Mouse (Mus musculus) heart, postnatal 10 days (tissue): ENCODE data around the gene Mark3. TPM values are rescaled to one million over a fixed set of nuclear protein-coding genes. Genes with fewer than 3 reads are reported as not detected.
A peak's percentile ranks its signal among the peaks of the same experiment; 100 is the strongest.

Experiments used
- DNase-seq, 2 experiments: peaks; one replicate each; pipeline ENCODE4 v3.0.0; 2021
- intact Hi-C: fragments of 180-260 bp; cut with DNase I; formaldehyde crosslinking; loops from one replicate; pipeline ENCODE4 v1.15.1; 2025
- total RNA-seq, 2 experiments: library from RNA; stranded (reverse); gene quantifications; 2 replicates each; pipeline ENCODE4 v1.2.3; 2021

Gene Mark3
- total RNA-seq, 2 experiments from 2014 or later: 71.0 to 71.7 TPM

DNA sequence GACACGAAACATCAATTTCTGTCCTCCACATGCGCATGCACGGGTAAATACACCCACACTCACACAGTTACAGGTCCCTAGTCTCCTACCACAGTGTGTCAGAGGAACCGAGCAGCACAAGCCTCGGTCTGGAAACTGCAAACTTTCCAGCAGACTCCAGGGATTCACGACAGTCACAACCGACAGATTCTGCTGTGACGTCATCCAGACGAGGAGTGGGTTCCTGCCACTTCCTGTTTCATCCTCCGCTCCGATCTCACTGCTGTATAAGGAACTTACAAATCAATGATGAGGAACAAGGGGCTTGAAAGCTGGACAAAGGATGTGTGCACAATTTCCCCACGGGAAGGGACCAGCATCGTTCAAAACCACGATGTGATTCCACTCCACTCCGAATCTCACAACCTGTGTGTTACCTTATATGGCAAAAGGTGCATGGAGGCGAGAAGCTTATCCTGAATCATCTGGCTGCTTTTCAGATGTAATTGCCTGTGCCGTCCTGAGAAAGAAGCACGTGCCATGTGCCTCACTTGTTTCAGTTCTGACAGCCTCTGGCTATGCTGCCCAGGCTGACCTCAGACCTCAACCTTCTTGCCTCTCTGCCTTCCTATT is 14.6 kb upstream of the Mark3 start:
- intact Hi-C loops: no loop called here
- no peak for DNase-seq

DNA sequence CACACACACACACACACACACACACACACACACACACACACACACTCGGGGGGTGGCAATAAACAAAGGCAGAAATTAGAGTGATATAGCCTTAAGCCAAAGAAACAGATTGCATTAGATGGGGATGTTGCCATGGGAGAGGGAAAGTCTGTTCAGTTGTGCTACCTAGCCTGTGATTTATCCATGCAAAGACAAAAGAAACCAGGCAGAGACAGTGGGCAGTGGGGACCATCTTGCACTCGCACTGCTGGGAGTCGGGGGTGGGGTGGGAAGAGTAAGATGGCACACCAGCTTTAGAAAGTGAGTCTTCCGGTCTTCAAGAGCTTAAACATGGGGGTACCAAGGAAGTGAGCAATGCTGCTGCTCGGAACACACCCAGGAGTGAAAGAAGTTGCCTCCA is 14.0 kb upstream of the Mark3 start:
- intact Hi-C loops: no loop called here
- DNase-seq: no peak

DNA sequence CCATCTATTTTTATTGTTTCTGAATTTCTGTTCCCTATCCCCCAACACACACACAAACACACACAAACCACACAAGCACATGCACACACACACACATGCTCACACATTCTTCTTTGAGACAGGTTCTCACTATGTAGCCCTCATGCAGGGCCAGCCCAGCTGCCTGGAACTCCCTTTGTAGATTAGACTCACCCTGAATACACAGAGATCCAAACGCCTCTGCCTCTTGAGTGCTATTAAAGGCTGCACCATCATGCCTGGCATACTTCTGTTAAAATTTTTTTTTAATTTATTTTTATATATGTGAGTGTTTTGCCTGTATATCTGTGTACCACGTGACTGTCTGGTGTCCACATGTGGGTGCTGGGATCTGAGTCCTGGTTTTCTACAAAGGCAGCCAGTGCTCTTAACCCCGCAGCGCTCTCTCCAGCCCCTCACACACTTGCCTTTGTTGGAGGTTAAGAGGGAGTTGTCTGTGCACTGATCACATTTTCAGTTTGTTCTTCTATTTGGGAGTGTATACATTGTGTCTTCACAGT is 12.0 kb upstream of the Mark3 start:
- intact Hi-C loops: no loop called here
- no peak for DNase-seq

DNA sequence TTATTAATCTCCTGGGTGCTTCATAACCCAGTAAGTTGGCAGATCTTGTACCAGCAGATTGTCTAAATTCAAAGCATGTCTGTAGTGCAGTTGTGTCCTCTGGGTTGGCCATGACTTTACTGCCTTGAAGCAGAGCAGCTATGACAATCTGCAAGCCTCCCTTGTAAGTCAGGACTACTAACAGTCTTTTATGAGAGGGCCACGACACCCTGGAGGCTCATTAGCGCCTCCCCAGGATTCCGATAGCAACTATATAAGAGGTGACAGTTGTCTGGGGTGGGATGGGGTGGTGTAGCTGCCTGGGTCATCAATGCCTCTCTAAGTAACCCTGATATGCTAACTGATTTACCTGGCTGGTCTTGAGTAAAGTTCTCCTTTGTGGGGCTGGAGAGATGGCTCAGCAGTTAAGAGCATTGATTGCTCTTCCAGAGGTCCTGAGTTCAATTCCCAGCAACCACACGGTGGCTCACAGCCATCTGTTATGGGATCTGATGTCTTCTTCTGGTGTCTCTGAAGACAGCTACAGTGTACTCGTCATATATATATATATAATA is 11.2 kb upstream of the Mark3 start:
- DNase-seq: no peak
- intact Hi-C loops: no loop called here

DNA sequence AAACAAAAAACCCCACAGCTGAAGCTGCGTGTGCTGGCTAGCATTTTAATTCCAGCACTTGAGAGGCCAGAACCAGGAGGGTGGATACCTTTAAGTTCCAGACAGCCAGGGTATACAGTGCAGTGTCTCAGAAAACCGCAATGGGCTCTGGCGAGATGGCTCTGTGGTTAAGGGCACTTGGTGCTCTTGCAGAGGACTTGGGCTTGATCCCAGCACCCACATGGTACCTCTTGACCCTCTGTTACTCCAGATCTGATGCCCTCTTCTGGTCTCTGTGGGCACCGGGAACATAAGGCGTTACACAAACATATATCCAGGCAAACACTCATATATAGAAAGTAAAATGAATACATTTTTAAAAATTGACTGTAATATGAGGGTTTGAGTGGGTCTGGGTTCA is 9.0 kb upstream of the Mark3 start:
- no peak for DNase-seq
- intact Hi-C loops: no loop called here

DNA sequence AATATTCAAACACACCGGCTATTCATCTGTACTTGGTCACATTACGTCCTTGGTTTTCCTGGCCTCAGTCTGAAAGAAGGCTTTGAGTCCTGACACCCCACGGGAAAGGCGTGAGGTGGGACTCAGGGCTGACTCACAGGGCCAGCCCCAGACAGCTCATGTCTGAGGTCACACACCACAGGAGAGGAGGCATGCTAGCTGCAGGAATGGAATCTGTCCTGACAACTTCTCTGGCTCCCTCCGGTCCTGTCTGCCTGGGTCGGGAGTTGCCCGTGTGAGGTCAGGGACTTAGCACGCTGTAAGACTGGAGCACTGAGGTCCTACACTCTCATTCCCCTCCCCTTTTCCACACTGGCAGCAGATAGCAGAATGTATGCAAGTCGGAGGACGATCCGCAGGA is 5.5 kb upstream of the Mark3 start:
- DNase-seq: no peak
- intact Hi-C loops: no loop called here

DNA sequence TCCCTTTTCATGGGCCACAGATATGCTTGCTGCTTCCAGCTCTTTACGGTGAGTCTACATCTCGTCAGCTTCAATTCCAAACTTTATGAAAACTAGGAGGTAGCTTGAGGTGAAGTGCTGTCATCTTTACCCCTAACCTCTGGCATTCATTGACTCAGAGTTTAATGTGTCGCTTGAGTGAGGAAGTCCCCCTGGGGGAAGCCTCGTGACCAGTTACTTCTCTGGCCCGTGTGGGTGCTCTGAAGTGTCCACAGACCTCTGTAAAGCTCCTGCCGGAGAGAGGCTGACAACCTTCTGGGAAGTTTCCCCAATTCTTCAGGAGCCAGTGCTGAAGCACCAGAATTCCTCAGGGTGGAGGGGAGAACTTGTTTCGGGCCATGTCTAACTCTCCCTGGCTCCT is 1.9 kb upstream of the Mark3 start:
- intact Hi-C loops: loop anchor here (2.0 kb wide), 1 partner anchor 34 kb away; the partner anchor contains the start of gene Eif5
- no peak for DNase-seq

DNA sequence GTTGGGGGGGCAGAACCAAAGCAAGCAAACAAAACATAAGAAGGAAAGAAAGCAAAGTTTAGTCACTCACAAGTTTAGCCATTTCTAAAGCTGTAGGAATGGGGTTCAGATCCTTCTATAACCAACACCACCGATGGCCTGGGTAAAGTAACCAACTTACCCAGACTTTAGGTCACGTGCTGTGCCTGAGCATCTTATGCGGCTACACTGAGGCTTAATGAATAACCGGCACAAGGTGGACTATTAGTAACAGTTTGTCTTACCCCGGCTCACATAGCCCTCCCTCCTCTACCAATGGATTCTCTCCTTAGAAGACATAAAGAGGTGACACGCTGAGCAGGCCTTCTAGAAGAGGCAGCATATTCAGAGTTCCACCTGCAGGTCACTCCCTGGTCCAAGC is 1.0 kb upstream of the Mark3 start:
- DNase-seq: no peak
- intact Hi-C loops: loop anchor here (2.0 kb wide), 1 partner anchor 35 kb away; the partner anchor contains the start of gene Eif5

DNA sequence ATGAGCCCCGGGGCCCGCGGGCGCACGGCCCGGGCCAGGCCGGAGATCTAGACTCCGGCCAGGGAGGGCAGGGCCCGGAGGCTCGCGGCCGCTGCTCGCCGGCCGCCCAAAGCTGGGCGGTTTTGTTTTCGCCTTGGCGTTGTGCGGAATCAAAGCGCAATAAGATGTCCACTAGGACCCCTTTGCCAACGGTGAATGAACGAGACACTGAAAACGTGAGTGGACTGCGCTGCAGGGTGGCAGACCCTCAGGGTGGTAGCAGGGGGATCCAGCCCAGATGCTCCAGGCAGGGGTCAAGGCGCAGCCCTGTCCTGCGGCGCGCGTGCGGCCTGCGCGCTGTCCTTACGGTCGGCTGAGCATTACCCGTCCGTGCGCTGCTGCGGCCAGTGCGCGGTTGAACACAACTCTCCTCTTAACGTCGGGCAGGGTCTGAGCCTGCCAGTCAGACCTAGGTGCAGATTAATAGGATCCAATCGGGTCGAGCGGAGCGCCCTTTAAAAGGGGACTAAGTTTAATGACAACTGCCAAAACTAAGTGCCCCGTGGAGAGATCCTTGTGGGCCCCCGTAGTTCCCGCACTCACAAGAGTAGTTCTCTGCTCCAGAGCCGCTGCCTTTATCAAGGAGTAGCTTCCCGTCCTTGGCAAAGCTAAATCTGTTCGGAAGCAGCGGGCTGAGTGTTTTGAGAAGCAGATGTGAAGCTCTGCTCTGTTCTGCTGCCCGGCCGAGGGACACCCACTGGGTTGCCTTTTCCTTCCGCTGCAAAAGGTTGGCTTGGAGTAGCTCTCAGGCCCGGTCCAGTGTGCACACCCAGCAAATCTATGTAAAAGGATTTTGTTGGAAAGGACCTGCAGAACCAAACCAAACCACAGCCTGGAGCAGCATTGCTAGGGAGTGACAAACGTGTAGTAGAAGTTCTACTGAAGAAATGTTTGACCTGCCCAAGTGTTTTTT is 840 bp downstream of the Mark3 start:
- intact Hi-C loops: no loop called here
- peak; percentile 66 to 68 for DNase-seq

DNA sequence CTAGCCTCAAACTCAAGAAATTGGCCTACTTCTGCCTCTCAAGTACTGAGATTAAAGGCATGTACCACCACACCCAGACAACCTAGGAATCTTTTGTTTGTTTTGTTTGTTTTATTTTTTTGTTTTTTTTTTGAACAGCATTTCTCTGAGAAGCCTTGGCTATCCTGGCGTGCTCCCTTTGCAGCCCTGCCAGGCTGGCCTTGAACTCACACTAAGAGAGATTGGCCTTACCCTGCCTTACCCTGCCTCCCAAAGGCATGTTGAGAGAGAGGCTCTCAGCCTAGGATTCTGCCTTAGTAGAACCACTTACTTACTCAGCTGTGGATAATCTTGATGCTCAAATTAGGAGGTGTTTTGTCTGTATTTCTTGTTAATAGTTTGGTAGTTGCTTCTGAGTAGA is 8.7 kb downstream of the Mark3 start:
- intact Hi-C loops: no loop called here
- DNase-seq: no peak

DNA sequence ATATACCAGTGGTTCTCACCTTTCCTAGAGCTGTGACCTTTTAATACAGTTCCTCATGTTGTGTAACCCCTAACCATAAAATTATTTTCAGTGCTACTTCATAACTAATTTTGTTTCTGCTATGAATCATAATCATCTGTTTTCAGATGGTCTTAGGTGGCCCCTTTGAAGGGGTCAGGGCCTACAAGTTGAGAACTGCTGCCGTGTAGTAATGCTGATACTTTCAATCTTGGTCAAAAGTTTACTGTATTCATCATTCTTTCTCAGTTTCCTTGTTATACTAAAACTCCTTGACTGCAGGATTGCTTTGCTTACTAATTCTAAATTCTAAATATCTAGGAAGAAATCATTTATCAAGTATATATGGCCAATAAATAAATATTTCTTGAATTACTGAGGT is 10.1 kb downstream of the Mark3 start:
- DNase-seq: no peak

DNA sequence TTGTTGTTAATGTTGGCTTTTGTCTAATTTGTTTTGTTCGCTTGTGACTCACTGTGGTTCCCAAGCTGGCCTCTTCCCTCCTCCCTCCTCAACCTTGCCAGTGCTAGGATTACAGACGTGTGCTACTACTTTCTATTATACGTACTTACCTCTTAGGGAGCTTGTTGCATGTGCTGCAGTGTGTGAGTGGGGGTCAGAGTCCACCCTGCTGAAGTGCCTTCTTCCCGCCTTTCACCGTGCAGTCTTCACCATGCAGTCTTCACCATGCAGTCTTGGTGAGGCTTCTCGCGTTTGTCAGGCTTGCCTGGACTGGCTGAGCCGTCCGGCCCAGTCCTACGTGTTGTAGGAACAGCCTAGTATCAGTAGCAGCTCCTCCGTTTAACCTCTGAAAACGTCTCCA is 12.9 kb downstream of the Mark3 start:
- intact Hi-C loops: no loop called here
- DNase-seq: no peak

More for the DNA sequence above, 10.1 kb downstream of the Mark3 start:
- intact Hi-C loops: no loop called here

DNA sequence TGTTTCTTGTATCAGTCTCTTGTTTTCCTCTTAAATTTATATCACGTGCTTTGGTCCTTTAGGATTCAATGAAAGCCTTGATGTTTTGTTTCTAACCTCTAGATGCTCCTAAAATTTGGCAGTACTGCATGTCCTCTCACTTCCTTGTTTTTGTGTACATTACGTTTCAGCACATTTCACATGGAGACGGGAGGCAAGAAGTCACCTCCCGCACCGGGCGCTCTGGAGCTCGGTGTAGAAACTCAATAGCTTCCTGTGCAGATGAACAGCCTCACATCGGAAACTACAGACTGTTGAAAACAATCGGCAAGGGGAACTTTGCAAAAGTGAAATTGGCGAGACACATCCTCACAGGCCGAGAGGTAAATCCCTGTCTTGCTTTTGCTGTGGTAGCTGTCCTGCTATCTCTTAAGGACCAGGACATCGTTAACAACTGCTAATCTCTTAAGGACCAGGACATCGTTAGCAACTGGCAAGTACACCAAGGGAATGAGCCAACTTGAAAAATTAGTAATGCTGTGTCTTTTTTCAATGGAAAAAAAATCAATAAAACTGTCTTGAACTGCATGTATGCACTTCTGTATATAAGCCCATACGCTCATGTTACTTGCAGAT is 18.2 kb downstream of the Mark3 start:
- intact Hi-C loops: no loop called here
- peak in 1 of 2 experiments; percentile 21 for DNase-seq

DNA sequence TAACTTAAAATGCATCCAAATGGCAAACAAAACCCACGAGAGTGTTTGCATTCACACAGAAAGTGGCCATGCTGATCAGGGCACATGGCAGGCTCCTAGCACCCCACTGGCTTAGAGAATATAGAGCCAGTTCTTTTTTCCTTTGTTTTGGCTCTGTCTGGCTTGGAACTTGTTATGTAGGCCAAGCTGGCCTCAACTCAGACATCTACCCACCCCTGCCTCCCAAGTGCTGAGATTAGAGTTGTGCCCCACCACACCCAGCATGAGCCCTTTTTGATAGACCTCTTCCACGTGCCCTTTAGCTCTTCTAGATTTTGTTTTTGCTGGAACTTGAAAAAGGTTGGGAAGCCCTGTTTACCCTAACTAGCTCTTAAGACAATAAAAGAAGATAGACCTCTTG is 19.5 kb downstream of the Mark3 start:
- DNase-seq: no peak
- intact Hi-C loops: no loop called here

DNA sequence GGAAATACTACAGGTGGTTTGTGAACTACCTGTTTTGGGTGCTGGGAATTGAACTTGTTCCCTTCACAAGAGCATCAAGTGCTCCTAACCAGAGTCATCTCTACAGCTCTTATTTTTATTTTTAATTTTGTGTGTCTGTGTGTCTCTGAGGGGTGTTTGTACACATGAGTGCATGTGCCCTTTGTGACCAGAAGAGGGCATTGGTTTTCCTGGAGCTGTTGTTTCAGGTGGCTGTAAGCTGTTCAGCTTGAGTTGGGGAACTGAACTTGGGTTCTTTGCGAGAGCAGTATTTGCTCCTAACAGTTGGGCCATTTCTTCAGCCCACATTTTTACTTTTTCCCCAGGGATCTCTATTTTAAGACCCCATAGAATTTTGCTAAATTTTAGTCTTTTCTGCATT is 23.0 kb downstream of the Mark3 start:
- DNase-seq: no peak
- intact Hi-C loops: no loop called here

DNA sequence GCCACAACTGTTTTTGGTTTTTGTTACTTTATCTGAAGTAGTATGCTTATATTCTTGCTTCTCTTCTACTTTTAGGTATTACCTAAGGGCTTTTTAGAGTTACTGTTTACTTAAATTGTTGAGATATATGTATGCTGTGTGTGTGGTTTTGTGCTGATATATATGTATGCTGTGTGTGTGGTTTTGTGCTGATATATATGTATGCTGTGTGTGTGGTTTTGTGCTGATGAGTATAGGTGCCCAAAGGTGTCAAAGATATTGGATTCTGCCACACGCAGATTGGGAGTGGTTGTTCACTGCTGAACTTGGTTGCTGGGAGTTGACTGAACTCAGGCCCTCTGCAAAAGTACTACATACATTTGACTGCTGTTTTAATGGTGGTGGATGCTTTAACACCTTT is 24.6 kb downstream of the Mark3 start:
- DNase-seq: no peak
- intact Hi-C loops: no loop called here

DNA sequence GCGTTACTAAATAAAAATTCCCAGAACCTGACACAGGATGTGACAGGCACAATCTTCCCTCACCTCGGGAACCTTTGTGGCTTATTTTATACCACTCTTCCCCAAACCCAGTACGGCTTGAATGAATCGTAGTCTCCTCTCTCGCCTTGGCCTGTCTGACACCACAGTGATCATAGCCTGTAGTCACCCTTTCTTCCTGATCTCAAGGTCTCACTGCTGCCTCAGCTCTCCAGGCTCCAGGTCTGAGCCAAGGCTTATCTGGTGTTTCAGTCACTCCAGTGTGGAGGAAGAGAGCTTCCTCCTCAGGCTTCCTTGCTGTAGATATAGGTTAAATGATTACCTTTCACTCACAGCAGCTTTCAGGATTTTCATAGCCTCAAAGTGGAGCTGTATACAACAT is 25.3 kb downstream of the Mark3 start:
- intact Hi-C loops: no loop called here
- no peak for DNase-seq

DNA sequence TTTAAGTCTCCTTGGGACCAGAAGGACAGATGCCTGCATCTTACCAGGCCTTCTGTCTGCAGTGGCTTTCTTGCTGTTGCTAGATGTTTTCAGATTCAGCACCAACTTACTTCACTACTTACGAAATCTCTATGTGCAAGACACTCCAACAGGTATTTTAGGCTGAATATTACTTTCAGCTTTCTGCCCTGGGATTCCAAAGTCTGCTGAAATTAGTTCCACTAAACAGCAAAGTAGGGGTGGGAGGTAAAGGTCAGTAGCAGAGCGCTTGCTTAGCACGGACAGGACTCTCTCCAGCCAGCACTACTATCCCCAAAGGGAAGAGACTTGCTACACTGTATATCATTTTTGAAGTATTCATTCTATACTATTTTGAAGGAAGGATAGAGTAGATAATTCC is 29.5 kb downstream of the Mark3 start:
- intact Hi-C loops: no loop called here
- no peak for DNase-seq

DNA sequence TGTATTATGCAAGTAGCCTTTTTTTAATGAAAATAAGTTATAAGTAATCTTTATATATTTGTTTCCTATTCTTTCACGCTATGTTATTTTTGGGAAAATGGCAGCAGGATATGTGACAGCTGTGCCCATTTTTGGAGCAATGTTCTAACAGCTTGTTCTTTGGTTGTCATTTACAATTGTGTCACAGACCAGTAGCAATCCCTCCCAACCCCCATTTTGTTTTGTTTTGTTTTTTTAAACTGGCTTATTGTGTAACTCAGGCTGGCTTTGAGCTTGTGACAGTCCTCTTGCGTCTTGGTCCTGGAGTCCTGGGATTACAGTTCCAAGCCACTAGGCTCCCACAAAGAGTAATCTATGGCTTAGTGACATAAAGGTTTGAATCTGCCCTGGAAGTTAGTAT is 31.3 kb downstream of the Mark3 start:
- no peak for DNase-seq
- intact Hi-C loops: no loop called here

DNA sequence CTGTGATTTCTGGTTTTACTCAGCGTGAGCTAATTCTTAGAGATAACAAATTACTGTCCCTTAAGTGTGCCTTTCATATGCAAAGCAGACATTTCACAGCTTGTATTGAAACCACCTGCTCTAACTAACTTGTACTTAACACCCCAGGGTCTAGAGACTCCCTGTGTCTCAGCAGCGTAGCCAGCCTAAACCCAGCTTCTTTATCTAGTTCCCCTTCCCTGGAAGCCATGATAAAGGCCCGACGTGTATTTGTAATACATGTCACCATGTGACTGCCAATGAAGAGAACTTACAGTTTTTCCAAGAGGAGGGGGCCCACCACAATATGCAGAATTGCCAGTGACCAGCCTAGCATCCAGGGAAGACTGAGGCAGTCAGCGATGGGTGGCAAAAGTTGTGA is 33.7 kb downstream of the Mark3 start:
- no peak for DNase-seq
- intact Hi-C loops: no loop called here

DNA sequence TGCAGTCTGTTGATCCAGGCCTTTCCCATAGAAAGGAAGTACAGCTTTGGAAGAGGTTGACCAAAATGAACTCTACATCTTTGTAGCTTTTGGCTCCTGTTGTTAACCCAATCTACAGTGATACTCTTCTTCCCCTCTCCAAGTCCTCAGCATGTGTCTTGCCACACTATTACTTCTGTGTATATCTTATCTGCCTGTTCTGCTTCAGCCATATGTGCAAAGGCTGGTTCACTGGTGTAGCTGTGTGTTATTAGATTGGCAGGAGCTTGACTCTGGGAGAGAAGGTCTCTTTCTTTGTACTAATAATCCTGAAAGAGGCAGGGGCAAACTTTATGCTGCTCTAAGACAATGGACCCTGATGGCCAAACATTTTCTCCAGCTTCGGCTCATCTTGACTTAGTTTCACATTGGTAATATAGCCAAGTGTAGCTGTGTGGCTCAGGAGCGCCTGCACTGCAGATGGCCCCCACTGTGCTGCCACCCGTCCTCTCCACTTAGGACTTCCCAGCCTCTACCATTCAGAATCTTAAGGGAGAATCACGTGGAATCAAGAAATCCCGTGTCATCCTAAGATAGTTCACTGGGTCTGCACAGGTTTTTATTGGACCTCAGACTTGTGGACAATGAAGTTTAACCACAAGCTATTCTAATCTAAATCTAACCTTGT is 40.3 kb downstream of the Mark3 start:
- intact Hi-C loops: no loop called here
- no peak for DNase-seq
